Mouse (Mus musculus) c-Kit-positive CD71-positive TER-119-positive erythroid progenitor cells, embryonic 14.5 days (primary cell): ENCODE measurements around the gene Ssc4d.

Source experiments
- DNase-seq: peaks from one replicate; pipeline ENCODE4 v3.0.0-alpha.2; 2013; ENCODE audit warnings: low spot score

Gene Ssc4d

GRCm38 (mm10) chr5:135940587-135940986 lies 33.7 kb downstream of the Ssc4d start:
- DNase-seq, result no peak

- DNase-seq, result no peak
These were observed 38.6 kb downstream of the Ssc4d start for GRCm38 (mm10) chr5:135935641-135936190.

- DNase-seq, result no peak
These were observed 39.2 kb downstream of the Ssc4d start for GRCm38 (mm10) chr5:135935176-135935523.

DNA sequence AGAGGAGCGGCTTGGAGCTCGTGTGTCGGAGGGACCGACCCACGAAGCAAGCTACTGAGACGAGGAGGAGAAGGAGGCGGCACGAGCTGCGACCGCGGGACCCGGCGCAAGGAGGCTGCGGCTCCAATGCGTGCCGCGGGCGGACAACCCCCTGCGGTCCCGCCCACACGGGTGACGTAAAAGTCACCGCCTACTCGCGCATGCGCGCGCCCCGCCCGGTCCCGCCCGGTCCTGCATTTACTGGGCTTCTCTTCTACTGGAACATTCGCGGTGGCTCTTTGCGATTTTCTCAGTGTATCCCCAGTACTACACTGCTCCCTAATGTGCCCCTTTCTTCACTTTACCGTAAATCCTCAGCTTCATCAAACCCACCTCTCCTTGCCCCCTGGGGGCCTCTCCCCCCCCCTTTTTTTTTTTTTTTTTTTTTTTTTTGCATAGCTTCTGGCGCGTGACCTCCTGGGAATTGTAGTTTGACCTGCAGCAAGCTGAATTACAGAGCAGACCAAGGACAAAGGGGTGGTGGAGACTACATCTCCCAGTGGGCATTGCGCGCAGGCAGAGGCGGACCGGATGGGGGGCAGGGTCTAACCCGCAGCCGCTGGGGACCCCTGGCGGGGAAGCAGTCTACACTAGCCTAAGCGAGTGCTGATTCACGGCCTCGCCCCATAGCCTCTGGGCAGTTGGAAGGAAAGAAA lies 39.7 kb downstream of the Ssc4d start, which contains the start of gene Ywhag:
Ywhag (minus strand) TSS at position 136 of the 695 bp plus-strand sequence.
- peak; percentile 95 for DNase-seq

GRCm38 (mm10) chr5:135933900-135934441 lies 40.4 kb downstream of the Ssc4d start:
- peak; percentile 69 for DNase-seq

DNA sequence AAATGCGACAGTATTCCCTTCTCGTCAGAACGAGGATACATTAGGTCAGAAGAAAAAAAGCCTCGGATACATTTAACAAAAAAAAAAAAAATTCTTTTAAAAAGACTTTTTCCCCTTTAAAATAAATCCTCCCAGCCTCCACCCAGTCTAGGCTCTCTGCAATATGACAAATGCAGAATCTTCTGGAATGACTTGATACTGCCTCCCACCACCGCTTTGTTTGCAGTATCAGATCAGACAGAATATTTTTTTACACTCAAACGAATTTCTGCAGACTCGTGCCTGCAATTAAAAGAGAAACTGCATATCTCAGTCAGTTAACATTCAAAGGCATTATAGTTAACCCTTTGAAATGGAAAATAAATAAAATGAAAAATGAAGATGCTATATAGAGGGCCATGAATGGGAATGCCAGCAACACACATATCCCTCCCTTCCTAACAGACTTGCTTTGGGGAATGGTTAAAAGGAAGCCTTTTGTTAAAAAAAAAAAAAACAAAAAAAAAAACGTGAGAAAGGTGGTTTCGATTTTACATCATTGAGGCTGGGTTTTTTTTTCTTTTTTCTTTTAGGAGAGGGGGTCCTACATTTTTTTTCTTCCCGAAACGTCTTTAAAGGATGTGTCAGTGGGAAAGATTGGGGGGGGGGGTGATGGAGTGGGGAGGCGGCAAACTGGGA lies 41.0 kb downstream of the Ssc4d start:
- peak; percentile 30 for DNase-seq

GRCm38 (mm10) chr5:135932359-135932758 lies 42.0 kb downstream of the Ssc4d start:
- no peak for DNase-seq

DNA sequence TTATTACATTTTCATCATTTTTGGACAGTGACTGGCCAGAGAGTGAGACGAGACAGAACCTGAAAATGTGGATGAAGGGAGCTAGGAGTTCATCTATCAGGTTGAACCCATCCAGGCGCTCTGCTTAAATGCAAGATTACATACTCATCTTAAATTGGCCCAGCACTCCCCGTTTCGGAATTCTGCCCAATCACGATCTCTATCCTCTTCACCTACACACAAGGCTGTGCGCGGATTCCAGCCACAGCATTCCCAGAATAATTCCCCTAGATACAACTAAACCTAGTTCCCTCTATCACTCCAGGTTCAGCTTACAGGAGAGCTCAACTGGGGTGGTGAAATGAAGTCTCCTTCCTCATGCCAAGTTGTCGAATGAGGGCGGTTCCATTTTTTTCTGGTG lies 42.8 kb downstream of the Ssc4d start:
- no peak for DNase-seq

DNA sequence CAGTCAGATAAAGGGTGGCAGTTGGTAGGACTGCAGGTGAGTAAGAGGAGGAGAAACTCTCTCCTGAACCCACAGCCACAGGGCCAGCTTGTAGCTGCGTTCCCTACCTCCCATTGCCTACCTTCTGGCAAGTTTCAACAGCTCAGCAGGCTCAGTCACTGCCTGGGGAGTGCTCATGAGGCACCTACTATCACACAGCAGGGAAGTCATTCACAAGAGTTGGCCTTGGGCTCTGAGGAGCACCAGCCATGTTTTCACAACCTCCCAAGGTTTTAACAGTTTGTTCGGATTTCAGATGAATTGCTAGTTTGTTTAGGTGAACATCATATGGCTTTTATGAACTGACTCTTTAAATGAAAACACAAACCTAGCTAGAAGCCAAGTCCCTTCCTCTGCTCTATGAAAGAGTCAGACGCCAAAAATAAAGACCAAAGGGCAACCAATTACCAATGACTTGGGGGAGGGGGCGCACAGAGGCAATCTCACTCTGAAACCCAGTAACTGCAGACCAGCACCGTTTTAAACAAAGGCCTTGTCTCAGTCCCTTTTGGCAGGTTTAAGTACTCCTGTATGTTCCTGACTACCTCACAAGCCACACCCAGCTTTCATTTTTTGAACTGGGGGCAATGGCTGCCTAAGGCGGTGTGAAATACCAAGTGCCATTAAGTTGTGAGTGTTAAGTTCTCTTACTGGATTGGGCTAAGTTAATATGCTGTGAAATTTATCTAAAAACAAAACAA lies 44.5 kb downstream of the Ssc4d start:
- no peak for DNase-seq

GRCm38 (mm10) chr5:135923901-135924300 lies 50.4 kb downstream of the Ssc4d start:
- DNase-seq, result no peak

- no peak for DNase-seq
These were observed 54.4 kb downstream of the Ssc4d start for GRCm38 (mm10) chr5:135919902-135920301.

DNA sequence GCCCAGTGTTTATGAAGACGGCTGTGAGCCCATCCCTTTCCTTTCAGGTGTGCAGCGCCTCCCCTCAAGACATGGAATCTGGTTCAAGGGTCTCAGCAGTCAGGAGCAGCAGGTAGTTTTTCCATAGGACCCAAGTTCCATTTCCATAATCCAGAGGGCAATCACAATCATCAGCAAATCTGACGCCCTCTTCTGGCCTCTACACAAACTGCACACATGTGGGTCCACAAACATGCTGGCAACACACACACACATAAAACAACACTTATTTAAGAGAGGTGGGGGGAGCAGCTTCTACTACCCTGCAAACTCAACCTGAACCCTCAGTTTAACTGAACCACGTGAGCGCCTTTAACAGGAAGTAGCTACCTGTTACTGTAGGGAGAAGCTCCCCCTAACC lies 55.7 kb downstream of the Ssc4d start:
- no peak for DNase-seq

GRCm38 (mm10) chr5:135918059-135918437 lies 56.3 kb downstream of the Ssc4d start:
- DNase-seq, result no peak

- no peak for DNase-seq
These were observed 56.8 kb downstream of the Ssc4d start for GRCm38 (mm10) chr5:135917327-135918058.

DNA sequence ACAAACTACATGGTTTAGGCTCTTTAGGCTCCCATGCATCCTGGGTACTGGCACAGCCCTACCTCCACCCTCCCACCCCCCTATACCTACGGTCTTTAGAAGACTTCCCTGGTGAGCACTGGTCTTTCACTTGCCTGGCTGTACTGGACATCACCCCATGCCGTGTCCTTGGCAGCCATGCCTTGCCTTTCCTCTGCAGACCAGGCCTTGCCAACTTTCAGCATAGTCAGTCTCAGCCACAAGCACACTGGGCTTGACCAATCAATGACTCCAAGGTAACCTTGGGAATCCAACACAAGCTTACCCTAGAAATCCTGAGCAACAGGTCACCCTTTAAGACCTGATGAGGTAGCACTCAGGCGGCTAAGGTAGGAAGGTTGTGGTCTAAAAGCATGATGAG lies 57.7 kb downstream of the Ssc4d start:
- DNase-seq, result no peak

- no peak for DNase-seq
These were observed 58.2 kb downstream of the Ssc4d start for GRCm38 (mm10) chr5:135916051-135916565.

DNA sequence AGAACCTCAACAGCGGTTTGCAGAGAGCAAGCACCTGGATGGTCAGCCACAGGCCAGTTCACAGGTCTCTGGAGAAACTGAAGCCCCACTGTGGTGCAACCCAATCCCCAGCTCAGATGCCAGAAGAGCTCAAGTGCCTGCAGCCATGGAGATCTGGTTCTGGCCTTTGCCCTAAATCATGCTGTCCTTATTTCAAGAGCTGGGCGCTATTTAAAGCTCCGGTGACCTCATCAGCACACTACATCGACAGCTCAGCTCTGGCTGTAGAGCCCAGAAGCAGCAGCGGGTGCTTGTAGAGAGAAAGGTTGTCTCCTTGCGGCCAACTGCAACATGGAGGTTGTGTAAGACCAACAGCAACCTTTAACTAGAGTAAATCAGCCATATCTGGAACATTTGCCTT lies 60.2 kb downstream of the Ssc4d start:
- DNase-seq, result no peak

GRCm38 (mm10) chr5:135913201-135913600 lies 61.1 kb downstream of the Ssc4d start:
- DNase-seq, result no peak

- no peak for DNase-seq
These were observed 62.6 kb downstream of the Ssc4d start for GRCm38 (mm10) chr5:135911633-135912220.

DNA sequence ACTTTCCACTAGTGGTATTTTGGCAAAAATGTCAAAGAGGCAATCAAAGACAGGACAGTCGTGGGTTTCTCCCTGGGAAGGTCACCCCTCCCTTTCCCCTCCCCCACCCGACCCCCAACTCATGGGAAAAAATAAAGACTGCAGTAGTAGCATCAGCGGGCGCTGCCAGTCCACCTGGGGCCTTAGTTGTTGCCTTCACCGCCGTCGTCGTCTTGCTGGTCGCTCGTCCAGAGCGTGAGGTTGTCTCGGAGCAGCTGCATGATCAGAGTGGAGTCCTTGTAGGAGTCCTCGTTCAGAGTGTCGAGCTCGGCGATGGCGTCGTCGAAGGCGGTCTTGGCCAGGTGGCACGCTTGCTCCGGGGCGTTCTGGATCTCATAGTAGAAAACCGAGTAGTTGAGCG lies 63.5 kb downstream of the Ssc4d start:
- DNase-seq, result no peak
